Mouse (Mus musculus): ENCODE measurements around the gene Gm3839. TPM values are rescaled to one million over a fixed set of nuclear protein-coding genes. Genes with fewer than 3 reads are reported as not detected.
"Not testable (repeated sequence)": the region's sequence is repeated elsewhere in the genome, so short reads cannot be mapped to it uniquely, and the experiment has no call there.

The Gm3839 gene
- polyA plus RNA-seq (2016; fragmentation: Nextera tagmentation; extraction: Ambion mirVana) = 1.0 and 1.2 TPM in 2 replicates

DNA sequence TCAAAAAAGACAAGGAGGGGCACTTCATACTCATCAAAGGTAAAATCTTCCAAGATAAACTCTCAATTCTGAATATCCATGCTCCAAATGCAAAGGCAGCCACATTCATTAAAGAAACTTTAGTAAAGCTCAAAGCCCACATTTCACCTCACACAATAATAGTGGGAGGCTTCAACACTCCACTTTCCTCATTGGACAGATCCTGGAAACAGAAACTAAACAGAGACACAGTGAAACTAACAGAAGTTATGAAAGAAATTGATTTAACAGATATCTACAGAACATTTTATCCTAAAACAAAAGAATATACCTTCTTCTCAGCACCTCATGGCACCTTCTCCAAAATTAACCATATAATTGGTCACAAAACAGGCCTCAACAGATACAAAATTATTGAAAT lies at the start of gene Gm3839:
Gm3839 (minus strand) TSS at position 101 of the 400 bp plus-strand sequence.
- not testable (repeated sequence) for H3K27ac ChIP-seq; H3K4me1 ChIP-seq; H3K4me3 ChIP-seq; H3K4me2 ChIP-seq (replicated peaks); H3K9ac ChIP-seq; H3K27me3 ChIP-seq; H3K36me3 ChIP-seq; ATAC-seq (ENCODE audit: low FRiP score); H3K9me3 ChIP-seq (replicated peaks)

DNA sequence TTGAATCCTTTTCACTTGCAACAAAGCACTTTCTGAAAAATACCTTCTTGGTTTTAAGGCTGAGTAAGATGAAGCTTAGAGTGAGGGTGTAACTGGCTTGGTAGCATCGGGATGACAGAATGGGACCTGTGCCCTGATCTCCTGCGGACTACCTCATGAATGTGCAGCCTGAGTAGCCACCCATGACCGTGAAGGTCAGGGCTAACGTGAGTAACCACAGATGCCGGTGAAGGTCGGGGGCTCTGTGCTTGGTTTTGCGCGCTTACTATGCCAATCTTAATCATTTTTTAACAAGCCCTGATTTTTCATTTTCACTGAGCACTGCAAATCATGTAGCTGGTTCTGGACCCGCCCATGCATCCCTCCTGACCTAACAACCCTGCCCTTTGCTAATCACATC lies 49.1 kb upstream of the Gm3839 start:
- no peaks in the 10 kb centered on the region for H3K9me3 ChIP-seq (replicated peaks)
- no peak for ATAC-seq (ENCODE audit: low FRiP score)
- H3K27ac ChIP-seq = no peak overlapping the region
- no peaks in the 10 kb centered on the region for H3K4me1 ChIP-seq
- 66% methylated on average over 9 of the region's 9 CpGs for WGBS
- no peak overlapping the region for H3K4me2 ChIP-seq (replicated peaks)
- H3K4me3 ChIP-seq = no peak overlapping the region
- no peaks in the 10 kb centered on the region for H3K36me3 ChIP-seq
- no peaks in the 10 kb centered on the region for H3K27me3 ChIP-seq
- no peak overlapping the region for H3K9ac ChIP-seq

DNA sequence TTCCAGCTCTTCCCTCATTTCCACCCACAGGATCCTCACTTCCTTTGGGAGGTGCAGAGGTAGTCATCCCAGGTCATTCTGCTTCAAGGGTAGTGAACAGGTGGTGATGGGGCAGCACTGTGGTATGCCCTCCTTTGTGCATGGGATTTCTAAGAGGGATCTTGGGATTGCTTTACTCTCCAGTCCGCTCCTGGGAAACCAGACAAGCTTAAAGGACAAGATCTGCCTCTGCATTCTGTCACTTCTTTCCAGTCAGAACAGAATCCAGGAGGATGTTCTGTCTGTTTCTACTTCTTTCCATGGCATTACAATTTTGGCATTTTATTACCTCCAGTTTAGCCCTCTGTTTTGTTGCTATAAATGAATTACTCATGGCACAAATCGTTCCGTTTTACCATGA lies 21.3 kb upstream of the Gm3839 start:
- no peaks in the 10 kb centered on the region for H3K9me3 ChIP-seq (replicated peaks)
- no peaks in the 10 kb centered on the region for H3K4me1 ChIP-seq
- no peak for ATAC-seq (ENCODE audit: low FRiP score)
- WGBS = 95% methylated on average over 3 of the region's 3 CpGs
- no peak overlapping the region for H3K4me2 ChIP-seq (replicated peaks)
- H3K9ac ChIP-seq = no peak overlapping the region
- no peaks in the 10 kb centered on the region for H3K27me3 ChIP-seq
- no peaks in the 10 kb centered on the region for H3K36me3 ChIP-seq
- H3K27ac ChIP-seq = no peak overlapping the region
- no peak overlapping the region for H3K4me3 ChIP-seq

DNA sequence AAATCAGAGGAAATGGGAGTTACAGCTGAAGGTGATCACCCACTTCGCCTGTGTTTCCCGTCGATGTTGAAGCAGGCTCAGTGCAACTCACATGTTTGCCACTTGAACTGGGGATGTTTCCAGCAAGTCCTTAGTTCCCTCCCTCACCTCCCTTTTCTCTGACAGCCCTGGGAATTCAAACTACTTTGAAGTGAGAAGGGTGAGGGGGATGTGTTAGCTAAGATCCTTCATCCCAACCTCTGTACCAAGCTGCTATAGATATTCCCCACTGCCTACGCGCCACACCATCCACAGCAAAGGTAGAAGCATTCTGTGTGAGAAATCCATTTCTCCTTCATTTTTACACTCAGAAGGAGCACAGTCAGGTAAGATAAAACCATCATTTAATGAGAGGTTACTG lies 18.7 kb upstream of the Gm3839 start:
- Histone ChIP-seq H3K4me3 (no peak overlapping the region), H3K9me3 (replicated peaks) (no peaks in the 10 kb centered on the region), H3K9ac (no peak overlapping the region), H3K4me1 (no peaks in the 10 kb centered on the region), H3K36me3 (no peaks in the 10 kb centered on the region), H3K4me2 (replicated peaks) (no peak overlapping the region), H3K27me3 (no peaks in the 10 kb centered on the region), H3K27ac (no peak overlapping the region)
- WGBS = 89% methylated on average over 5 of the region's 5 CpGs
- no peak for ATAC-seq (ENCODE audit: low FRiP score)

DNA sequence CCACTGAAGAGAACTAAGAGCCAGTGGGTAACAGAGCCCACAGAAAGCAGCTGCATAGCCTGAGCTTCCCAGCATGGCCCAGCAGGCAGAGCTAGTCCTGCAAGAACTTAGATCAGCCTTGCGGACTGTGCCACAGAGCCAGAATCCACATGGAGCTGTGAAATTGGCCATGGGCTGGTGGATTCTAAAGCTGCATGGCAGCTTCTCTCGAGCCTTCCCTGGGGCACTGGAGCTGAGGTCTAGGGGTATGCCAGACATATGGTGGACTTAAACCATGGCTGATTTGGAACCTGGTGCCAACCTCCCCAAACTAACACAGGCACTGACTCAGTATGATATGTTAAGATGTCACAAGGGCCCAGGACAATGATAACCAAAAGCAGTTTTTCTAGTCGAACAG lies 10.4 kb downstream of the Gm3839 start:
- no peak overlapping the region for H3K9ac ChIP-seq
- no peaks in the 10 kb centered on the region for H3K4me1 ChIP-seq
- no peaks in the 10 kb centered on the region for H3K27me3 ChIP-seq
- 89% methylated on average over 3 of the region's 3 CpGs for WGBS
- no peak for ATAC-seq (ENCODE audit: low FRiP score)
- H3K4me2 ChIP-seq (replicated peaks) = no peak overlapping the region
- H3K4me3 ChIP-seq = no peak overlapping the region
- H3K9me3 ChIP-seq (replicated peaks) = 0 out of 2 replicates have a peak, but pooled peaks cover 3% of the 10 kb centered on the region
- H3K36me3 ChIP-seq = no peaks in the 10 kb centered on the region
- no peak overlapping the region for H3K27ac ChIP-seq

DNA sequence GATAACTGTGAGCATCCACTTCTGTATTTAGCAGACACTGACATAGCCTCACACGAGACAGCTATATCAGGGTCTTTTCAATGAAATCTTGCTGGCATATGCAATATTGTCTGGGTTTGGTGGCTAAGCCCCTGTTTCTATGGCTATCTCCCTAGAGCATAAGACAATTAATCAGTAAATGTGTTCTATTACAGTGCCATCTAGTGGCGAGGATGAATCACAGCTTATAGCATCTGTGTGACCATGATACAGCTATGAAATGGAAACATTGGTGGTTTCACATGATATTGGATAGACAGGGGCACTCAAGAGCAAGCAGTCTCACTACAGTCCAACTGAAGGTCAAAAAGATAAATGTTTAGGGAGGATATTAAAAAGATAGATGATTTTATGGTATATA lies 26.5 kb downstream of the Gm3839 start:
- H3K36me3 ChIP-seq = no peaks in the 10 kb centered on the region
- no peak overlapping the region for H3K4me3 ChIP-seq
- H3K4me1 ChIP-seq = no peaks in the 10 kb centered on the region
- H3K27me3 ChIP-seq = no peaks in the 10 kb centered on the region
- 52% methylated on average over 2 of the region's 2 CpGs for WGBS
- no peak for ATAC-seq (ENCODE audit: low FRiP score)
- no peak overlapping the region for H3K4me2 ChIP-seq (replicated peaks)
- H3K9me3 ChIP-seq (replicated peaks) = no peaks in the 10 kb centered on the region
- no peak overlapping the region for H3K27ac ChIP-seq
- no peak overlapping the region for H3K9ac ChIP-seq

DNA sequence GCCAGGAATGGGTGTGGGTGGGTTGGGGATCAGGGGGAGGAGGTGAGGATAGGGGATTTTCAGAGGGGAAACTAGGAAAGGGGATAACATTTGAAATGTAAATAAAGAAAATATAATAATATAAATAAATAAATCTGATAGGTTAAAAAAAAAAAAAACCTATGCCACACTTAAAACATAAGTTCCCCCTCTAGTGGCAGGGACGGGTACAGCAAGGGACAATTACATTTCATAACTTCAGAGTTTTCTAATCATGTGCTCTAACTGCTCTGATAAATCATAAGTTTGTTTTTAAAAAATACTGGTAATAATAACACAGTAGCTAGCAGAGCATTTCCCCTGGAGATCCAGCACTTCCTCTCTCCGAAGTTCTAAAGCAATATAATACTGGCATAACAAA lies 49.4 kb downstream of the Gm3839 start:
- Histone ChIP-seq H3K4me1 (no peaks in the 10 kb centered on the region), H3K9ac (no peak overlapping the region), H3K9me3 (replicated peaks) (no peaks in the 10 kb centered on the region), H3K27me3 (no peaks in the 10 kb centered on the region), H3K4me2 (replicated peaks) (no peak overlapping the region), H3K27ac (no peak overlapping the region), H3K36me3 (no peaks in the 10 kb centered on the region), H3K4me3 (no peak overlapping the region)
- WGBS = 37% methylated on average over 2 of the region's 2 CpGs
- no peak for ATAC-seq (ENCODE audit: low FRiP score)

DNA sequence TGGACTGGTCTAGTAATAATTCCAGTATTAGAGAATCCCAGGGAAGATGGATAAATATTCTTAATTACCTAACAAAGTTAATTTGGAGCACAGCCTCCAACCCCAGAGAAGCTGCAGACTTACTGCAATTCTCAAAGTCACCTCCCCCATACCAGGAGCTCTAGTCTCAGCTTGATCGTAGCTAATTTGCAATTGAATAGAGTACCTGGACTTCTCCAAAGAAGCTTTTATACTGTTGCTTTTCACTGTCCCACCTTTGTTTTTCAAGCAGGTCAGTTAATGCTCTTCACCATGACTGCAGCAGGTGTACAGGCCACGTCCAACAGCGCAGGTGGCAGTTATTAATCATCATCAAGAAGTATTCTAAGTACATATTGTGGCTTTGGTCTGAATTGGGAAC lies 68.6 kb downstream of the Gm3839 start:
- not testable (repeated sequence) for H3K27ac ChIP-seq; H3K4me2 ChIP-seq (replicated peaks); H3K27me3 ChIP-seq; H3K9me3 ChIP-seq (replicated peaks); H3K9ac ChIP-seq; ATAC-seq (ENCODE audit: low FRiP score); H3K36me3 ChIP-seq; H3K4me3 ChIP-seq; H3K4me1 ChIP-seq
- 84% methylated on average over 3 of the region's 3 CpGs for WGBS

DNA sequence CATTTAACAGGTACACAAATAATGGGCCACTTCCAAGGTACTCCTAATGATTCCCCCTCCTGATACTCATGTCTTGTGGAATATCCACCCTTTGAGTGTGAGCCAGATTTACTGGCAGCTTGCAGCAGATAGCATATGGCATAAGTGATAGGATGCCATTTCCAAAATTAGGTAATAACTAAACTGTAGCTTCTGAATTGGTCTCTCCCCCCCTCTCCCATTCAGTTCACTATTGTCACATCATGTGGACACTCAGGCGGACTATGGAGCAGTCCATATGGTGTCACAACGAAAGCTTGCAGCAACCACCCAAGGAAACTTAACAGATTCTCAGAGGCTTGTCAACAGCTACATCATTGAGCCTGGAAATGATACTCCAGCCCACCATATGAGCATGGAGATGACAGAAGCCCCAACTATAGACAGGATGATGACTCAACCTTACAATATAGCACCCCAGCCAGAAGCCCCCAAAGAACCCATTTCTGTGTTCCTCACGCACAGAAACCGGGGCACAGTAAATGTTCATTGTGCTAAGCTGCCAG lies 99.3 kb downstream of the Gm3839 start:
- H3K9me3 ChIP-seq (replicated peaks) = no peaks in the 10 kb centered on the region
- H3K4me3 ChIP-seq = no peak overlapping the region
- H3K4me1 ChIP-seq = no peaks in the 10 kb centered on the region
- H3K27ac ChIP-seq = no peak overlapping the region
- H3K27me3 ChIP-seq = no peaks in the 10 kb centered on the region
- ATAC-seq (ENCODE audit: low FRiP score) = no peak
- no peak overlapping the region for H3K4me2 ChIP-seq (replicated peaks)
- 92% methylated on average over 4 of the region's 4 CpGs for WGBS
- H3K36me3 ChIP-seq = no peaks in the 10 kb centered on the region
- H3K9ac ChIP-seq = no peak overlapping the region

DNA sequence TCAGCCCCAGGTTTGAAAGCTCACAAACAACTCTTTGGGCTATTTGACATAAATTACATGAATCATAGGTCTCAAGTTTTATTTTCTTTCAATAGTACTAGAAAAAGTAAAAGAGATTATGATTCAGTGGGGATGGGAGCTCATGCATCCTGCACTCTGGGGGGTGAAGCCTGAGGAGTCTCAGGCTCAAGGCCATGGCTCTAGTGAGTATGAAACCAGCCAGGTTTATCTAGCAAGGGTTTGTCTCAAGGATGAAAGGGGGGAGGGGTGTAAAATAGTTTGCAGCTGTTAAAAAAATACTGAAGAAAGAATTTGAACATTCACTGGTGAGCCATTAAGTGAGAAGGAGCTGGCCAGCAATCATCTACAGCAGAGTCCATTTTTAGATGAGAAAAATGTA lies 108.5 kb downstream of the Gm3839 start:
- 0 out of 2 replicates have a peak, but pooled peaks cover 3% of the 10 kb centered on the region for H3K4me1 ChIP-seq
- no peaks in the 10 kb centered on the region for H3K36me3 ChIP-seq
- no peak overlapping the region for H3K9ac ChIP-seq
- no peak for ATAC-seq (ENCODE audit: low FRiP score)
- H3K9me3 ChIP-seq (replicated peaks) = no peaks in the 10 kb centered on the region
- no peak overlapping the region for H3K4me2 ChIP-seq (replicated peaks)
- H3K27ac ChIP-seq = no peak overlapping the region
- H3K27me3 ChIP-seq = no peaks in the 10 kb centered on the region
- H3K4me3 ChIP-seq = no peak overlapping the region

DNA sequence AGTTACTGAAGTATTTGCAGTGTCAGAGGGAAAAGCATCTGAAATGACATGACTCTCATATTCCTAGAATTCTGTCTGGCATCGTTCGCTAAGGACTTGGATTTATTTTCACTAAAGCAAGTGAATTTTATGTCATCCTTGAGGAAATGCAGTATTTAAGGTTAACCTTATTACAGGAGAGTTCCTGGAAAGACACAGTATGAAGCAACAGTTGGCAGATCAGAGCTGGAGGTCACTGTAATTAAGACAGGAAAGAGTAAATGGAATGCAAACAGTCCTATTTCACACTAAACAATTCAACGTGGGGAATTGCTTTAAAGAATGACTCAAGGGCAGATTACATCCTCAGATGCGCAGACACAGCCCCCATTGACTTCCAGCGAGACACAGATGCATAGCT lies 112.0 kb downstream of the Gm3839 start:
- H3K9me3 ChIP-seq (replicated peaks) = no peaks in the 10 kb centered on the region
- H3K4me3 ChIP-seq = no peak overlapping the region
- no peak overlapping the region for H3K4me2 ChIP-seq (replicated peaks)
- no peaks in the 10 kb centered on the region for H3K36me3 ChIP-seq
- 55% methylated on average over 5 of the region's 5 CpGs for WGBS
- H3K4me1 ChIP-seq = no peaks in the 10 kb centered on the region
- H3K9ac ChIP-seq = no peak overlapping the region
- no peaks in the 10 kb centered on the region for H3K27me3 ChIP-seq
- no peak for ATAC-seq (ENCODE audit: low FRiP score)
- H3K27ac ChIP-seq = no peak overlapping the region

DNA sequence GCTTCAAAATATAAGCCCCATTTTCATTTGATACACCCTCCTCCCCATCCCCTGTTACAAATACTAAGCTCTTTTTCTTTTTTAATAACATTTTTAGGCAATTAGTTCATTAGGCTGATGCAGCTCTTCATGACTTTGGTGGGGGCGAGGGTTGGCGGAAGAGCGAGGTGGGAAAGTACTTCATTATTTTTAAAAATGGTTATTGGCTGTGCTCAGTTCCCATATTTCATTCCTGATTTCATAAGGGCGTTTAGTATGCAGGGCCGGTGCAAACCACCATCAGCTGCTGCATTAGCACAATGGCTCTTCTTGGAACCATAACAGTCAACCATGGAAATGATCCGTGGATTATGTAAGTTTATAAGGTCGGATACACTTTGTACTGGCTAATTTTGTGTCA lies 124.4 kb downstream of the Gm3839 start:
- H3K36me3 ChIP-seq = no peaks in the 10 kb centered on the region
- H3K9me3 ChIP-seq (replicated peaks) = 0 out of 2 replicates have a peak, but pooled peaks cover 2% of the 10 kb centered on the region
- H3K9ac ChIP-seq = no peak overlapping the region
- no peaks in the 10 kb centered on the region for H3K4me1 ChIP-seq
- H3K4me3 ChIP-seq = no peak overlapping the region
- ATAC-seq (ENCODE audit: low FRiP score) = no peak
- no peak overlapping the region for H3K27ac ChIP-seq
- H3K27me3 ChIP-seq = no peaks in the 10 kb centered on the region
- 90% methylated on average over 7 of the region's 7 CpGs for WGBS
- no peak overlapping the region for H3K4me2 ChIP-seq (replicated peaks)
